Mouse (Mus musculus) stomach, embryonic 16.5 days (tissue): ENCODE measurements around the gene Adam30. TPM values are rescaled to one million over a fixed set of nuclear protein-coding genes. Genes with fewer than 3 reads are reported as not detected.
"Not testable (repeated sequence)": the region's sequence is repeated elsewhere in the genome, so short reads cannot be mapped to it uniquely, and the experiment has no call there.

Source experiments
- ATAC-seq: fragments of 200-750 bp; cut with Nextera tagmentation; 2 replicates; pipeline ENCODE4 v1.8.0; 2017; ENCODE audit warnings: moderate number of reproducible peaks, moderate TSS enrichment; ENCODE audit not compliant: insufficient read depth, low FRiP score
- H3K27ac ChIP-seq: fragments of 300-500 bp; sonication (generic); 2 replicates; pipeline ENCODE4 v1.5.1; 2014; ENCODE audit warnings: low read length
- H3K27me3 ChIP-seq: fragments of 300-500 bp; sonication (generic); 2 replicates; pipeline ENCODE4 v1.6.1; 2014; ENCODE audit warnings: low read length, control low read depth, mixed read lengths; ENCODE audit not compliant: control insufficient read depth, insufficient read depth
- H3K36me3 ChIP-seq: fragments of 300-500 bp; sonication (generic); 2 replicates; pipeline ENCODE4 v1.6.1; 2014; ENCODE audit warnings: low read length; ENCODE audit not compliant: control insufficient read depth, insufficient read depth
- H3K4me1 ChIP-seq: fragments of 300-500 bp; sonication (generic); 2 replicates; pipeline ENCODE4 v1.6.1; 2014; ENCODE audit warnings: low read length, control low read depth, mixed read lengths; ENCODE audit not compliant: control insufficient read depth, insufficient read depth
- H3K4me2 ChIP-seq: fragments of 300-500 bp; sonication (generic); 2 replicates; pipeline ENCODE4 v1.6.1; 2014; ENCODE audit warnings: low read depth, low read length, mixed read lengths
- H3K4me3 ChIP-seq: fragments of 300-500 bp; sonication (generic); replicated peaks from 2 replicates; pipeline ENCODE4 v1.5.1; 2014; ENCODE audit warnings: mild to moderate bottlenecking, low read length
- H3K9ac ChIP-seq: fragments of 300-500 bp; sonication (generic); 2 replicates; pipeline ENCODE4 v1.6.1; 2014; ENCODE audit warnings: low read length
- H3K9me3 ChIP-seq: fragments of 300-500 bp; sonication (generic); replicated peaks from 2 replicates; pipeline ENCODE4 v1.6.1; 2016; ENCODE audit warnings: low read length, control low read depth; ENCODE audit not compliant: control insufficient read depth
- WGBS: fragments of 180-500 bp; shearing (Covaris S2); extraction: QIAGEN DNeasy Blood & Tissue Kit; methylation state at CpG from one replicate; pipeline ENCODE4 v1.1.7; 2014; 5-methylcytosine and 5-hydroxymethylcytosine counted together
- polyA plus RNA-seq: library from polyadenylated mRNA; unstranded; fragments of >200 nt; fragmentation: Nextera tagmentation; extraction: Ambion mirVana; gene quantifications from 2 replicates; pipeline ENCODE4 v1.2.1, GENCODE M21; 2015

The Adam30 gene
- not detected in 2 replicates for polyA plus RNA-seq

DNA sequence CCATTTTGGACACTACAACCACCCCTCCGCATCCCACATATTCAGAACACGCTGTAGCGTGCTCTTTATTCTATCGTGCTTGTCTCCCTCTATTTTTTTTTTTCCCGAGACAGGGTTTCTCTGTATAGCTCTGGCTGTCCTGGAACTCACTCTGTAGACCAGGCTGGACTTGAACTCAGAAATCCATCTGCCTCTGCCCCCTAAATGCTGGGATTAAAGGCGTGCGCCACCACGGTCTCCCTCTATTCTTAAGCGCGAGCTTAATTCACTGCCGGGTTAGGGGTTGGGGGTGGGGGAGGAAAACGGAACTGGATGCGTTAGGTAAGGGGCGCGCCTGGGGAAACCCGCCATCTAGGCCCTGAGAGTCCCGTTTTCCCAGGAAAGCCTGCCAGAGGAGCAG is at the start of gene Adam30:
Gene Adam30, plus strand, starts transcription at position 301 of the 400 bp plus-strand sequence.
- Histone ChIP-seq H3K27me3 (no peaks in the 10 kb centered on the region), H3K27ac (no peak within 1 kb of the TSS), H3K9me3 (no peaks in the 10 kb centered on the region), H3K4me1 (no peaks in the 10 kb centered on the region), H3K4me2 (no peak within 1 kb of the TSS), H3K36me3 (no peaks in the 10 kb centered on the region), H3K9ac (no peak within 1 kb of the TSS), H3K4me3 (no peak within 1 kb of the TSS)
- 78% methylated on average over 17 of the region's 17 CpGs for WGBS
- ATAC-seq = no peak

DNA sequence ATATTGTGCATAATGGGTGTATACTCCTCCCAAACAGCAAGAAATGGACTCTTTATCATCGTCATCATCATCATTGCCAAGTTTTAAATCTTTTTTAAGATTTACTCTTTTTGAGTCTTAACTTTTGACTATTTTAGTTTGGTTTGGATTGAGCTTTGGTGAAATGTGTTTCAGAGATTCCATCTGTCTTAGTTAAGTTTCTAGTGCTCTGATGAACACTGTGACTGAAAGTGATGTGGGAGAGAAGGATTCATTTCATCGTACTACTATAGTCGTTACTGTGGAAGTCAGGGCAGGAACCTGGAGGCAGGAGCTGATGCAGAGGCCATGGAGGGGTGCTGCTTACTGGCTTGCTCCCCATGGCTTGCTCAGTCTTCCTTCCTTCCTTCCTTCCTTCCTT is 42.2 kb upstream of the Adam30 start:
- no peaks in the 10 kb centered on the region for H3K9me3 ChIP-seq
- peaks cover 45% of the 10 kb centered on the region for H3K36me3 ChIP-seq
- no peak overlapping the region for H3K27ac ChIP-seq
- H3K4me3 ChIP-seq = no peak overlapping the region
- H3K4me2 ChIP-seq = no peak overlapping the region
- H3K4me1 ChIP-seq = no peaks in the 10 kb centered on the region
- no peak for ATAC-seq
- H3K27me3 ChIP-seq = no peaks in the 10 kb centered on the region
- H3K9ac ChIP-seq = no peak overlapping the region
- 86% methylated on average over 3 of the region's 3 CpGs for WGBS

DNA sequence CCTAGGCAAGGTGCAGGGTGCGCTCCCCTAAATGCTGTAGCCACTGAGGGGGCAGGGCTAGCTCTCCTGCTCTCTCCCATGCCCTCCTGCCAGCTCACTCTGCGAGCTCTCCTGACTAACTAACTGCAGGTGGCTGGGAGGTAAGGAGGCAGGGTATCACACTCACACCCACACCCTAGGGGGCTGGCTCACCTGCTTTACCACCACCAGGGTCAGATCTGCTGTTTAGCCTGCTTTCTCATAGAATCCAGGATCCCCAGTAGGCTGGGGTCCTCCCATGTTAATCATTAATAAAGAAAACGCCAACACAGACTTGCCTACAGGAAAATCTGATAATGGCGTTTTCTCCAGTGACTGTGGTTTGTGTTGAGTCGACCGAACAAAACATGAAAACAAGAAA is 41.1 kb upstream of the Adam30 start:
- peak; percentile 62; the same call in 1 of the 2 replicates for ATAC-seq
- Histone ChIP-seq H3K4me2 (no peak overlapping the region), H3K4me1 (no peaks in the 10 kb centered on the region), H3K27ac (0 out of 2 replicates have a peak overlapping the region, but pooled peaks have one; percentile 6), H3K27me3 (no peaks in the 10 kb centered on the region), H3K4me3 (no peak overlapping the region), H3K9ac (no peak overlapping the region), H3K36me3 (peaks cover 50% of the 10 kb centered on the region), H3K9me3 (no peaks in the 10 kb centered on the region)
- 58% methylated on average over 6 of the region's 6 CpGs for WGBS

DNA sequence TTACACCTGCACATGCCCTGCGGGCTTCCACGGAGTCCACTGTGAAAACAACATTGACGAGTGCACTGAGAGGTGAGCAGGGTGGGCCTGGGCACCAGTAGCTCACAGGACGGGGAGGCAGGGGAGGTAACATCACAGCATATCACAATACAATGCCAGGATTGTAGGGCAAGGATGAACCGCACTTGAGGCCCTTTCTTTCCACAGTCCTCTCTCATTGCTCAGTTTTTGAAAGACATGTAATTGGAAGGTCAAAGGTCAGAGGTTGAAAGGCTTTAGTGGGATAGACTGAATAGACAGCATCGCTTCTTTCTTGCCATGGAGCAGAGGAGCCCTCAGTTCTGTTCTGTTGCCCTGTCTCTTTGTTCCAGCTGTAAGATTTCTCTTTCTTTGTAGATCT is 39.5 kb upstream of the Adam30 start:
- WGBS = 67% methylated on average over 6 of the region's 6 CpGs
- no peak for ATAC-seq
- H3K27me3 ChIP-seq = no peaks in the 10 kb centered on the region
- no peak overlapping the region for H3K27ac ChIP-seq
- H3K4me1 ChIP-seq = no peaks in the 10 kb centered on the region
- H3K36me3 ChIP-seq = peaks cover 44% of the 10 kb centered on the region
- H3K4me3 ChIP-seq = no peak overlapping the region
- H3K9me3 ChIP-seq = no peaks in the 10 kb centered on the region
- no peak overlapping the region for H3K9ac ChIP-seq
- H3K4me2 ChIP-seq = no peak overlapping the region

DNA sequence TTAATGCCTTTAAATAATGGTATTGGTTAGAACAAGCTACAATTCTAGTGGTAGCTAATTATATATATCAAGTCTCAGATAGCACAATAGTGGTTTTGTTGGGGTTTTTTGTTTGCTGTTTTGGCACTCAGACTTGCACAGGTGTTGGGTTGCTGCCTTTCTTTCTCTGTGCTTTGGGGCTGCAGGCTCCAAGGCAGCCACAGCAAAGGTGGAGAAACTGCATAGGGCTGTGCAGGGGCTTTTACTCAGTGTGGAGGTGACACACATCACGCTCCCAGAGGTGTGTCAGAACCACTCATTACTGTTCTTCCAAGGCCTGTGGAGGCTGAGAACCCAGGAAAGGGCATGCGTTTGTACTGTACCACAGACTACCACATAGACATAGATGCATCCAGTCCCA is 32.7 kb upstream of the Adam30 start:
- Histone ChIP-seq H3K4me3 (no peak overlapping the region), H3K27me3 (no peaks in the 10 kb centered on the region), H3K9ac (no peak overlapping the region), H3K4me1 (no peaks in the 10 kb centered on the region), H3K9me3 (no peaks in the 10 kb centered on the region), H3K4me2 (no peak overlapping the region), H3K36me3 (peaks cover 37% of the 10 kb centered on the region), H3K27ac (no peak overlapping the region)
- no peak for ATAC-seq
- 91% methylated on average over 2 of the region's 2 CpGs for WGBS

DNA sequence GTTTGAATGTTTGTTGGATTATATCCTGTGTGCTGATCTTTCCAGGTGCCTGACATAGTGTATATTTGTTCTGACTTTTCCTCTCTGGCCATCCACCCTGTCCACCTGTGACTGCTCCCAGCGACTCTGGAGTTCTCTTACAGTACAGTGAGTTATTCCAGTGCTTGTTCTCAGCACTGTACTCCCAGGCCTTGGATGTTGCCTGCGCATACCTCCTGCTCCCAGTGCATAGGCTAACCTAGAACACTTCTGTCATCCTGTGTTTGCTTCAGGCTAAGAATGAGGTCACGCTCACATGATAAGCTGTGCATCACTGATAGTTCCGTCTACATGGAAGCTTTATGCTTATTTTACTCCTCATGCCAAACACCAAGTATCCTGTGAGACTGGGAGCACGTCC is 31.7 kb upstream of the Adam30 start:
- H3K36me3 ChIP-seq = peaks cover 34% of the 10 kb centered on the region
- H3K9me3 ChIP-seq = no peaks in the 10 kb centered on the region
- no peaks in the 10 kb centered on the region for H3K4me1 ChIP-seq
- WGBS = 61% methylated on average over 5 of the region's 5 CpGs
- H3K4me2 ChIP-seq = no peak overlapping the region
- ATAC-seq = peak; percentile 60; the same call in 1 of the 2 replicates
- H3K9ac ChIP-seq = no peak overlapping the region
- H3K4me3 ChIP-seq = no peak overlapping the region
- no peak overlapping the region for H3K27ac ChIP-seq
- H3K27me3 ChIP-seq = no peaks in the 10 kb centered on the region

DNA sequence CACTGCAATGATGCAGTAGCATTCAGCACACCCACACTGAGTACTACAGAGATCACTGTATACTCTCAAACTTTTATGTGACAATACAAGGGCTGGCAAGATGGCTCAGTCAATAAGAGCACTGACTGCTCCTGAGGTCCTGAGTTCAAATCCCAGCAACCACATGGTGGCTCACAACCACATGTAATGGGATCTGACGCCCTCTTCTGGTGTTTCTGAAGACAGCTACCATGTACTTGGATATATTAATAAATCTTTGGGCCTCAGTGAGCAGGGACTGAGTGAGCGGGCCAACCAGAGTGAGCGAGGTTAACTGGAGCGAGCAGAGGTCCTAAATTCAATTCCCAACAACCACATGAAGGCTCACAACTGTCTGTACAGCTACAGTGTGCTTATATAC is 28.3 kb upstream of the Adam30 start:
- not testable (repeated sequence) for H3K4me1 ChIP-seq, H3K27me3 ChIP-seq, ATAC-seq, H3K4me2 ChIP-seq, H3K27ac ChIP-seq, H3K4me3 ChIP-seq, H3K9ac ChIP-seq, H3K9me3 ChIP-seq
- 94% methylated on average over 4 of the region's 4 CpGs for WGBS
- H3K36me3 ChIP-seq = peaks cover 34% of the 10 kb centered on the region

DNA sequence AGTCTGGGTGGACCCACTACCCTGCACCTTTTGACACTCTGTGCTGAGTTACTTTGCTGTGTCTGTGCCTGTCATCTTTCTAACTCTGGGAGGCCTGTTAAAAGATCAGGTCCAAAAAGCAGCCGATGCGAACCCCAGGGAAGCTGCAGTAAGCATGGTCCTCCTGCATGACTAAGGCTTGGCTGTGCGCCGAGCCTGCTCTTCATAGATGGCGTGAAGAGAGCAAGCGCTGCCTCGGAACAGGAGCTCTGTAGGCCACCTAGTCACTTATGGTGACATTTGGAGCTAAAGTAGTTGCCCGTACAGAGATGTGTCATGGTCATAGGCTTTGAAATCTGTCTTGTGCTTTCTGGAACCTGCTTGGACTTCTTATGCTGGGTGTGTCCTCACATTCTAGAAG is 27.8 kb upstream of the Adam30 start:
- WGBS = 94% methylated on average over 8 of the region's 8 CpGs
- no peak overlapping the region for H3K9ac ChIP-seq
- H3K27me3 ChIP-seq = no peaks in the 10 kb centered on the region
- no peak for ATAC-seq
- H3K27ac ChIP-seq = no peak overlapping the region
- no peak overlapping the region for H3K4me2 ChIP-seq
- H3K4me3 ChIP-seq = no peak overlapping the region
- no peaks in the 10 kb centered on the region for H3K4me1 ChIP-seq
- no peaks in the 10 kb centered on the region for H3K9me3 ChIP-seq
- H3K36me3 ChIP-seq = peaks cover 34% of the 10 kb centered on the region

DNA sequence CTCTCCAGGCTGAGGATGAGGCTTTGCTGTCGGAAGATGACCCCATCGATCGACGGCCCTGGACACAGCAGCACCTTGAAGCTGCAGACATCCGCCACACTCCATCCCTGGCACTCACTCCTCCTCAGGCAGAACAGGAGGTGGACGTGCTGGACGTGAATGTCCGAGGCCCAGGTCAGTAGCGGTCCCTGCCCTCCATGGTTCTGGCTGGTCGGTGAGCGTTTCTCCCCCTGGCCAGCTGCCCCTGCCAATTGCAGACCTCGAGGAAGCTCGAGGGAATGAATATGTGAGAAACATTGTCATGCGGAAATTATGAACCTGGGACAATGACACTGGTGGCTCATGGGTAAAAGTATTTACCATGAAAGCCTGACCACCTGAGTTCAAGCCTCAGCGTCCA is 19.0 kb upstream of the Adam30 start:
- Histone ChIP-seq H3K27me3 (no peaks in the 10 kb centered on the region), H3K4me1 (no peaks in the 10 kb centered on the region), H3K4me2 (no peak overlapping the region), H3K36me3 (peaks cover 44% of the 10 kb centered on the region), H3K9me3 (no peaks in the 10 kb centered on the region), H3K4me3 (no peak overlapping the region), H3K27ac (no peak overlapping the region), H3K9ac (no peak overlapping the region)
- ATAC-seq = no peak
- WGBS = 95% methylated on average over 15 of the region's 15 CpGs

DNA sequence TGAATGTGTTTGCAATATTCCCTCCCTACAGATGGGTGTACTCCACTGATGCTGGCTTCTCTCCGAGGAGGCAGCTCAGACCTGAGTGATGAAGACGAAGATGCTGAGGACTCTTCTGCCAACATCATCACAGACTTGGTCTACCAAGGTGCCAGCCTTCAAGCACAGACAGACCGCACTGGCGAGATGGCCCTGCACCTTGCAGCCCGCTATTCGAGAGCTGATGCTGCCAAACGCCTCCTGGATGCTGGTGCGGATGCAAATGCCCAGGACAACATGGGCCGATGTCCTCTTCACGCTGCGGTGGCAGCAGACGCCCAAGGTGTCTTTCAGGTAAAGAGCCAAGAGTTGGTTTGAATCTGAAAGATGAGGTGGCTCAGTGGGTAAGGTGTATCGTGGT is 17.6 kb upstream of the Adam30 start:
- WGBS = 96% methylated on average over 13 of the region's 13 CpGs
- no peaks in the 10 kb centered on the region for H3K27me3 ChIP-seq
- H3K4me2 ChIP-seq = no peak overlapping the region
- no peaks in the 10 kb centered on the region for H3K9me3 ChIP-seq
- no peaks in the 10 kb centered on the region for H3K4me1 ChIP-seq
- peaks cover 44% of the 10 kb centered on the region for H3K36me3 ChIP-seq
- no peak for ATAC-seq
- no peak overlapping the region for H3K4me3 ChIP-seq
- H3K9ac ChIP-seq = no peak overlapping the region
- no peak overlapping the region for H3K27ac ChIP-seq
